ENCODE assay signal across 21 mouse cellular contexts in genomic region chr7:68089725-68090124, GRCm38 (mm10).
DNase-seq lines count a peak whose midpoint lies in the region; ATAC-seq and TF ChIP-seq lines count a peak whose summit lies in the region.
"Had no signal": no experiment of that assay in that cellular context is flagged by ENCODE, and none has a peak within 500 bp of the region (broad histone marks: within the 10 kb centered on the region; RNA-seq: fewer than 3 reads in every experiment).

No protein-coding gene starts in this region.

- H3K4me3 ChIP-seq in liver, postnatal 0 days (ENCODE audit: low read depth, low read length), result no peak overlapping the region
- H3K4me3 ChIP-seq in liver, embryonic 12.5 days, result no peak overlapping the region
- no peak overlapping the region for H3K4me3 ChIP-seq in liver, embryonic 16.5 days (ENCODE audit: low read depth, low read length)
- no peak overlapping the region for H3K4me3 ChIP-seq in neural tube, embryonic 15.5 days (replicated peaks)
- H3K4me3 ChIP-seq: embryonic facial prominence, embryonic 13.5 days; forebrain, embryonic 12.5 days; gastrocnemius, adult 2 months; heart, embryonic 13.5 days; hindbrain, embryonic 15.5 days had no signal

- DNase-seq in liver, result peak; percentile 37
- DNase-seq in liver, postnatal 0 days, result no peak
- DNase-seq in gastrocnemius, postnatal 25 days, result no peak
- no peak for DNase-seq in kidney, postnatal 14 days
- DNase-seq: adrenal gland, postnatal 14 days; cerebellum, adult 11-12 months; cerebellum, adult 9-10 months; cerebellum, postnatal 25 days; gastrocnemius, adult 2 months; gastrocnemius, postnatal 36 days; heart, adult 11 months; heart, postnatal 36 days had no signal

- no peak overlapping the region for H3K9ac ChIP-seq in liver, postnatal 0 days (replicated peaks)
- H3K9ac ChIP-seq in liver, embryonic 12.5 days, result no peak overlapping the region
- H3K9ac ChIP-seq in liver, embryonic 16.5 days (ENCODE audit: low read depth, low read length), result no peak overlapping the region
- no peak overlapping the region for H3K9ac ChIP-seq in neural tube, embryonic 15.5 days (replicated peaks)
- H3K9ac ChIP-seq: embryonic facial prominence, embryonic 13.5 days; forebrain, embryonic 12.5 days; heart, embryonic 13.5 days; hindbrain, embryonic 15.5 days had no signal

- 54% methylated on average over 10 of the region's 10 CpGs for WGBS in liver, postnatal 0 days (ENCODE audit: insufficient replicate concordance)
- 32% methylated on average over 10 of the region's 10 CpGs for WGBS in liver, embryonic 12.5 days (ENCODE audit: insufficient replicate concordance)
- 22% methylated on average over 10 of the region's 10 CpGs for WGBS in liver, embryonic 16.5 days (ENCODE audit: insufficient replicate concordance)
- WGBS in neural tube, embryonic 15.5 days, result 87% methylated on average over 10 of the region's 10 CpGs

- peaks cover 38% of the 10 kb centered on the region for H3K27me3 ChIP-seq in liver, postnatal 0 days (ENCODE audit: insufficient read depth, low read length)
- H3K27me3 ChIP-seq in liver, embryonic 12.5 days (replicated peaks), result no peaks in the 10 kb centered on the region
- H3K27me3 ChIP-seq in liver, embryonic 16.5 days (ENCODE audit: control insufficient read depth, insufficient read depth, low read depth, low read length), result peaks cover 12% of the 10 kb centered on the region
- no peaks in the 10 kb centered on the region for H3K27me3 ChIP-seq in neural tube, embryonic 15.5 days (replicated peaks)
- H3K27me3 ChIP-seq: embryonic facial prominence, embryonic 13.5 days; forebrain, embryonic 12.5 days; heart, embryonic 13.5 days; hindbrain, embryonic 15.5 days had no signal

- no peak overlapping the region for H3K27ac ChIP-seq in liver, postnatal 0 days (ENCODE audit: low read depth)
- H3K27ac ChIP-seq in liver, embryonic 12.5 days, result peak overlapping the region; percentile 23; the same call in 1 of the 2 replicates
- H3K27ac ChIP-seq in liver, embryonic 16.5 days (ENCODE audit: low read length), result no peak overlapping the region
- no peak overlapping the region for H3K27ac ChIP-seq in neural tube, embryonic 15.5 days (replicated peaks)
- H3K27ac ChIP-seq: embryonic facial prominence, embryonic 13.5 days; forebrain, embryonic 12.5 days; gastrocnemius, adult 2 months; heart, embryonic 13.5 days had no signal

- peaks cover 3% of the 10 kb centered on the region; the same call in 1 of the 2 replicates for H3K36me3 ChIP-seq in liver, postnatal 0 days (replicated peaks; ENCODE audit: insufficient read depth, low read length)
- no peaks in the 10 kb centered on the region for H3K36me3 ChIP-seq in liver, embryonic 12.5 days
- no peaks in the 10 kb centered on the region for H3K36me3 ChIP-seq in liver, embryonic 16.5 days (ENCODE audit: control insufficient read depth, insufficient read depth)
- no peaks in the 10 kb centered on the region for H3K36me3 ChIP-seq in neural tube, embryonic 15.5 days
- H3K36me3 ChIP-seq: forebrain, embryonic 12.5 days; G1E; hindbrain, embryonic 15.5 days had no signal

- TF ChIP-seq CTCF in liver, postnatal 0 days (IDR thresholded peaks at IDR 0.05; ENCODE audit: low read depth), result no peak

- peaks cover 18% of the 10 kb centered on the region for H3K4me1 ChIP-seq in liver, postnatal 0 days (ENCODE audit: insufficient read depth)
- H3K4me1 ChIP-seq in liver, embryonic 12.5 days, result peaks cover 97% of the 10 kb centered on the region
- H3K4me1 ChIP-seq in liver, embryonic 16.5 days (ENCODE audit: control insufficient read depth, low read depth, low read length), result peaks cover 23% of the 10 kb centered on the region
- H3K4me1 ChIP-seq in neural tube, embryonic 15.5 days, result peaks cover 54% of the 10 kb centered on the region

- no peak overlapping the region for H3K4me2 ChIP-seq in liver, postnatal 0 days (ENCODE audit: low read depth, low read length)
- H3K4me2 ChIP-seq in liver, embryonic 12.5 days, result peak overlapping the region; percentile 30
- H3K4me2 ChIP-seq in liver, embryonic 16.5 days (ENCODE audit: low read depth, low read length), result no peak overlapping the region
- H3K4me2 ChIP-seq in neural tube, embryonic 15.5 days, result no peak overlapping the region
- H3K4me2 ChIP-seq: embryonic facial prominence, embryonic 13.5 days; forebrain, embryonic 12.5 days; heart, embryonic 13.5 days; hindbrain, embryonic 15.5 days had no signal

- TF ChIP-seq EP300 in liver, postnatal 0 days (IDR thresholded peaks at IDR 0.05; ENCODE audit: low read depth), result no peak

- H3K9me3 ChIP-seq in liver, postnatal 0 days (ENCODE audit: low read length), result no peaks in the 10 kb centered on the region
- no peaks in the 10 kb centered on the region for H3K9me3 ChIP-seq in liver, embryonic 12.5 days (replicated peaks)
- H3K9me3 ChIP-seq in liver, embryonic 16.5 days (replicated peaks; ENCODE audit: control insufficient read depth, low read length), result no peaks in the 10 kb centered on the region
- H3K9me3 ChIP-seq in neural tube, embryonic 15.5 days (replicated peaks), result no peaks in the 10 kb centered on the region
- H3K9me3 ChIP-seq: embryonic facial prominence, embryonic 13.5 days; forebrain, embryonic 12.5 days; heart, embryonic 13.5 days; hindbrain, embryonic 15.5 days had no signal

- ATAC-seq in liver, postnatal 0 days, result no peak
- peak; percentile 45; the same call in 1 of the 2 replicates for ATAC-seq in liver, embryonic 12.5 days
- 0 out of 2 replicates have a peak, but pooled peaks have one; percentile 33 for ATAC-seq in liver, embryonic 16.5 days (ENCODE audit: low read depth)
- no peak for ATAC-seq in neural tube, embryonic 15.5 days (ENCODE audit: low FRiP score)
- ATAC-seq: activated CD4-positive, CD25-positive, alpha-beta regulatory T cell, adult 4 months had no signal

Comparison
In these comparisons a context has a peak if more than half of its experiments do, and no peak if none do; other contexts are left out.
1. ATAC-seq: peak in liver, embryonic 12.5 days (single experiment) and liver, embryonic 16.5 days (single experiment); none in liver, postnatal 0 days (single experiment) and neural tube, embryonic 15.5 days (single experiment).